Mouse (Mus musculus) MEL (cell line): ENCODE measurements around the gene Rp9. TPM values are rescaled to one million over a fixed set of nuclear protein-coding genes. Genes with fewer than 3 reads are reported as not detected.
"Not testable (repeated sequence)": the region's sequence is repeated elsewhere in the genome, so short reads cannot be mapped to it uniquely, and the experiment has no call there.

Experiments
- DNase-seq: peaks from one replicate; pipeline ENCODE4 v3.0.0; 2011; ENCODE audit warnings: low read depth, low spot score
- H3K27ac ChIP-seq: 2 replicates; pipeline ENCODE4 v1.5.1; 2012; ENCODE audit warnings: low read depth, mild to moderate bottlenecking, control low read depth, low read length, moderate library complexity; ENCODE audit not compliant: control insufficient read depth
- H3K27me3 ChIP-seq, 2 experiments: fragments of 150-350 bp in 1 of 2; sonication (generic) in 1 of 2; 2 replicates each; pipeline ENCODE4 v1.6.1; 2012; ENCODE audit warnings: low read length in 2 of 2, mild to moderate bottlenecking in 2 of 2, improper control_type of control experiment in 1 of 2, moderate library complexity in 1 of 2; ENCODE audit not compliant: insufficient read depth in 2 of 2, control insufficient read depth in 1 of 2
- H3K36me3 ChIP-seq, 2 experiments: 2 replicates each; pipeline ENCODE4 v1.6.1; 2012 to 2014; ENCODE audit warnings: low read length in 2 of 2, improper control_type of control experiment in 1 of 2, inconsistent platforms in 1 of 2, mild to moderate bottlenecking in 1 of 2; ENCODE audit not compliant: insufficient read depth in 2 of 2, control insufficient read depth in 1 of 2
- H3K4me1 ChIP-seq, 2 experiments: fragments of 150-350 bp in 1 of 2; sonication (generic) in 1 of 2; 2 replicates each; pipeline ENCODE4 v1.6.1; 2012; ENCODE audit warnings: low read length in 2 of 2, improper control_type of control experiment in 1 of 2, mild to moderate bottlenecking in 1 of 2; ENCODE audit not compliant: insufficient read depth in 2 of 2, control insufficient read depth in 1 of 2
- H3K4me3 ChIP-seq, 2 experiments: fragments of 150-350 bp in 1 of 2; sonication (generic) in 1 of 2; 2 replicates each; pipeline ENCODE4 v1.5.1; 2012; ENCODE audit warnings: low read depth in 2 of 2, low read length in 2 of 2, mild to moderate bottlenecking in 2 of 2, moderate library complexity in 2 of 2, control low read depth in 1 of 2, improper control_type of control experiment in 1 of 2; ENCODE audit not compliant: control insufficient read depth in 1 of 2, insufficient read depth in 1 of 2
- H3K79me2 ChIP-seq: 2 replicates; pipeline ENCODE4 v1.6.1; 2012; ENCODE audit warnings: mild to moderate bottlenecking, low read length, moderate library complexity; ENCODE audit not compliant: control insufficient read depth, poor library complexity, insufficient read depth
- H3K9ac ChIP-seq: 2 replicates; pipeline ENCODE4 v1.6.1; 2012; ENCODE audit warnings: low read depth, mild to moderate bottlenecking, control low read depth, low read length, moderate library complexity; ENCODE audit not compliant: control insufficient read depth, poor library complexity, severe bottlenecking
- H3K9me3 ChIP-seq: fragments of 150-350 bp; sonication (generic); replicated peaks from 2 replicates; pipeline ENCODE4 v1.6.1; 2012; ENCODE audit warnings: mild to moderate bottlenecking, low read length, improper control_type of control experiment, moderate library complexity; ENCODE audit not compliant: insufficient read depth
- CHD2 ChIP-seq: IDR thresholded peaks from 2 replicates; pipeline ENCODE4 v1.6.1; 2011; ENCODE audit warnings: low read length, improper control_type of control experiment
- CTCF ChIP-seq, 3 experiments: IDR thresholded peaks in 2 of 3; conservative IDR thresholded peaks in 1 of 3; 2 replicates each; pipeline ENCODE4 v1.5.1; 2011 to 2012; ENCODE audit warnings: low read length in 3 of 3, low read depth in 2 of 3, mild to moderate bottlenecking in 2 of 3, improper control_type of control experiment in 1 of 3, inconsistent platforms in 1 of 3, mixed read lengths in 1 of 3, moderate library complexity in 1 of 3; ENCODE audit not compliant: control insufficient read depth in 1 of 3, insufficient read depth in 1 of 3, poor library complexity in 1 of 3, severe bottlenecking in 1 of 3
- EP300 ChIP-seq, 2 experiments: IDR thresholded peaks; 2 replicates each; pipeline ENCODE4 v1.6.1; 2011; ENCODE audit warnings: improper control_type of control experiment in 2 of 2, low read length in 2 of 2, low read depth in 1 of 2, mild to moderate bottlenecking in 1 of 2
- JUND ChIP-seq: IDR thresholded peaks from 2 replicates; pipeline ENCODE4 v1.6.1; 2011; ENCODE audit warnings: low read depth, mild to moderate bottlenecking, improper control_type of control experiment, low read length
- MAFK ChIP-seq: IDR thresholded peaks from 2 replicates; pipeline ENCODE4 v1.6.1; 2011; ENCODE audit warnings: low read depth, mild to moderate bottlenecking, low read length, improper control_type of control experiment, borderline replicate concordance
- MAX ChIP-seq: IDR thresholded peaks from 2 replicates; pipeline ENCODE4 v1.6.1; 2011; ENCODE audit warnings: low read length, improper control_type of control experiment
- MAZ ChIP-seq: IDR thresholded peaks from 2 replicates; pipeline ENCODE4 v1.6.1; 2012; ENCODE audit warnings: low read depth, mild to moderate bottlenecking, inconsistent platforms, low read length, improper control_type of control experiment
- MYC ChIP-seq: IDR thresholded peaks from 2 replicates; pipeline ENCODE4 v1.6.1; 2011; ENCODE audit warnings: low read depth, mild to moderate bottlenecking, low read length, improper control_type of control experiment, moderate library complexity
- POLR2A ChIP-seq, 2 experiments: IDR thresholded peaks; 2 replicates each; pipeline ENCODE4 v1.6.1; 2011 to 2012; ENCODE audit warnings: low read length in 2 of 2, mild to moderate bottlenecking in 2 of 2, control low read depth in 1 of 2, improper control_type of control experiment in 1 of 2, low read depth in 1 of 2, moderate library complexity in 1 of 2; ENCODE audit not compliant: control insufficient read depth in 1 of 2, insufficient read depth in 1 of 2, poor library complexity in 1 of 2
- RAD21 ChIP-seq: IDR thresholded peaks from 2 replicates; pipeline ENCODE4 v1.6.1; 2011; ENCODE audit warnings: mild to moderate bottlenecking, low read depth, low read length, improper control_type of control experiment
- SIN3A ChIP-seq: IDR thresholded peaks from 2 replicates; pipeline ENCODE4 v1.6.1; 2012; ENCODE audit warnings: low read length, improper control_type of control experiment, inconsistent platforms
- SMC3 ChIP-seq: IDR thresholded peaks from 2 replicates; pipeline ENCODE4 v1.6.1; 2011; ENCODE audit warnings: low read depth, low read length, improper control_type of control experiment
- USF1 ChIP-seq: IDR thresholded peaks from 2 replicates; pipeline ENCODE4 v1.6.1; 2014; ENCODE audit warnings: low read depth, mild to moderate bottlenecking, inconsistent platforms, low read length, improper control_type of control experiment, moderate library complexity
- ZNF384 ChIP-seq: IDR thresholded peaks from 2 replicates; pipeline ENCODE4 v1.6.1; 2012; ENCODE audit warnings: low read depth, mild to moderate bottlenecking, inconsistent platforms, low read length, improper control_type of control experiment
- polyA plus RNA-seq, 2 experiments: library from polyadenylated mRNA; stranded (reverse) in 1 of 2; unstranded in 1 of 2; fragments of >175 nt in 1 of 2; fragments of >200 nt in 1 of 2; gene quantifications; 2 replicates each; pipeline versions ENCODE4 v1.2.1 to v1.2.4; 2012; ENCODE audit warnings: low replicate concordance in 2 of 2, low read depth in 1 of 2; ENCODE audit not compliant: insufficient read length in 2 of 2, insufficient read depth in 1 of 2, missing spikeins in 1 of 2
- total RNA-seq: library from RNA; depleted of rRNA; stranded (reverse); fragments of 300-350 nt; gene quantifications from 2 replicates; pipeline ENCODE4 v1.2.3, GENCODE M21; 2012

Gene Rp9
- total and polyA plus RNA-seq, 3 experiments, result 225 to 417 (median 405) TPM

DNA sequence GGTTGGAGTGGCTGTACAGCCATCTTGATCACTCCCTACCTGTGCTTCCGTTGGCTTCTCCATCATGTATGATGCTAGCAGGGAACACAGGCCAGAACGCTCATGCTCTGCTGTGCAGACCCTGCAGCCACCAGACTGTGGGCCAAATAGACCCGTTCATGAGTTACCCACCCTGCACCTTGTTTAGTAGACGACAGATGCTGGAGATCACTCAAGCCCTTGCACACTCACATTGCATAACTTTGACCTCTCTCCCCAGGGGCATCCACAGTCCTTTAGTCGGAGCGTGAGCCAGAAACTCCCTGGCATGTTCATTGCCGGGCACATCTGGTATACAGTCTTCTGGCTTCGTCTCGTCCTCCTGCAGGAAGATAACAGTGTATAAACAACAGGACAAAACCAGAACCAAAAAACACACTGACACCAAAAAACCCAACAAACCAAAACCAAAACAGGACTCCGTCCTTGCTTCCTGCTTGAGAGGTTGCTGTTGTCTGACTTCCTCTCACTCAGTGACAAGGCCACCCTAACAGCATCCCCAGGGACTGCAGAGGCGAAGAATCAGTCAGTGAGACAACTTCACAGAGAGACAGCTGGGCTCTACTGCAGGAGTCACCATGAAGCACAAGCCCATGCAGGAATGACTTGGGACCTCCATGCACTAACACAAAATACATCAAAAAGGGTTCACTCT is 12.3 kb downstream of the Rp9 start:
- no peak overlapping the region for H3K27ac ChIP-seq
- no peak overlapping the region for H3K4me3 ChIP-seq
- TF ChIP-seq MAX (no peak), MAZ (no peak), SIN3A (0 out of 2 replicates have a peak, but pooled peaks have one; percentile 26)
- H3K36me3 ChIP-seq, result peaks cover 24 to 74% of the 10 kb centered on the region in 2 experiments
- H3K27me3 ChIP-seq, result no peaks in the 10 kb centered on the region
- peaks cover 21 to 25% of the 10 kb centered on the region in 2 experiments for H3K4me1 ChIP-seq
- H3K9me3 ChIP-seq, result no peaks in the 10 kb centered on the region
- no peak for DNase-seq
- H3K9ac ChIP-seq, result no peak overlapping the region
- H3K79me2 ChIP-seq, result no peaks in the 10 kb centered on the region

DNA sequence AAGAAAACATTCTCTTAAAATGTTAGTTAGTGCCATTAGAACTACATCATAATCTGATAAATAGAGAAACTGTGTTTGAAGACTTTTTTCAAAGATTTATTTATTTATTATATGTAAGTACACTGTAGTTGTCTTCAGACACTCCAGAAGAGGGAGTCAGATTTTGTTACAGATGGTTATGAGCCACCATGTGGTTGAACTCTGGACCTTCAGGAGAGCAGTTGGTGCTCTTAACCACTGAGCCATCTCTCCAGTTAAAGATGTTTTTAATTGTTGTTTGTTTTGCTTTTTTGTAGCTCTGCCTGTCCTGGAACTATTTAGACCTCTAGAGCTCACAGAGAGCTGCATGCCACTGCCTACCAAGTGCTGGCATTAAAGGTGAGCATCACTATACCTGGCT is 14.5 kb downstream of the Rp9 start:
- peak overlapping the region; percentile 74; the same call in 1 of the 2 replicates for H3K27ac ChIP-seq
- H3K4me1 ChIP-seq, result peaks cover 21 to 25% of the 10 kb centered on the region in 2 experiments
- H3K27me3 ChIP-seq, result no peaks in the 10 kb centered on the region
- no peaks in the 10 kb centered on the region for H3K9me3 ChIP-seq
- H3K4me3 ChIP-seq, result no peak overlapping the region
- no peak for TF ChIP-seq MYC
- TF ChIP-seq EP300 (IDR thresholded peaks at IDR 0.05; ENCODE audit: low read depth in 1 of 2, low read length in 2 of 2), result no peak
- TF ChIP-seq SMC3, result peak; percentile 27
- TF ChIP-seq MAX, result no peak; the same call in 1 of the 2 replicates
- peak in 2 of 3 experiments; percentile 4 to 58; a peak in 2 of 6 replicates for TF ChIP-seq CTCF (IDR thresholded peaks at IDR 0.05 in 2 of 3, conservative IDR thresholded peaks at IDR 0.05 in 1 of 3; ENCODE audit: control insufficient read depth in 1 of 3, insufficient read depth in 1 of 3, low read depth in 2 of 3, low read length in 3 of 3, poor library complexity in 1 of 3, severe bottlenecking in 1 of 3)
- no peak for TF ChIP-seq POLR2A (IDR thresholded peaks at IDR 0.05; ENCODE audit: control insufficient read depth in 1 of 2, insufficient read depth in 1 of 2, low read depth in 1 of 2, low read length in 2 of 2, poor library complexity in 1 of 2)
- no peak for TF ChIP-seq ZNF384
- peak; percentile 25 for TF ChIP-seq RAD21
- TF ChIP-seq MAFK, result no peak
- H3K79me2 ChIP-seq, result no peaks in the 10 kb centered on the region
- H3K9ac ChIP-seq, result no peak overlapping the region
- DNase-seq, result peak; percentile 57
- H3K36me3 ChIP-seq, result peaks cover 26 to 82% of the 10 kb centered on the region in 2 experiments

DNA sequence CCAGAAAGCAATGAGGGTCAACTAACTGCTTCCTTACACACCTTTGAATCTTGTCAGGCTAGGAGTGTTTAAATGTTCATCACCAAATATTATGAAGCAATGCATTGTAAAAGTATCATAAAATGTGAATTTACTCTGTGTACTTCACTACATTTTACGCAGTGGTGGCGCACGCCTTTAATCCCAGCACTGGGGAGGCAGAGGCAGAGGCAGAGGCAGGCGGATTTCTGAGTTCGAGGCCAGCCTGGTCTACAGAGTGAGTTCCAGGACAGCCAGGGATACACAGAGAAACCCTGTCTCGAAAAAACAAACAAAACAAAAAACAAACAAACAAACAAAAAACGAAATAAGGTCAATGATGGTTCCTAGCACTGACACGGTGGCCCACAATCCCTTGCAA is 15.6 kb downstream of the Rp9 start, which contains the start of gene Gm17545:
Gm17545 (plus strand) TSS at position 301 of the 400 bp plus-strand sequence.
- H3K27me3 ChIP-seq, H3K79me2 ChIP-seq, DNase-seq, H3K9me3 ChIP-seq, H3K4me3 ChIP-seq: not testable (repeated sequence)
- H3K36me3 ChIP-seq, result peaks cover 26 to 82% of the 10 kb centered on the region in 2 experiments
- H3K9ac ChIP-seq, result peak within 1 kb of the TSS; percentile 11; the same call in 1 of the 2 replicates
- TF ChIP-seq JUND (peak; percentile 15; the same call in 1 of the 2 replicates), CHD2 (peak; percentile 6; the same call in 1 of the 2 replicates), USF1 (0 out of 2 replicates have a peak, but pooled peaks have one; percentile 4)
- peaks cover 21 to 25% of the 10 kb centered on the region in 2 experiments for H3K4me1 ChIP-seq
- peak within 1 kb of the TSS; percentile 74 for H3K27ac ChIP-seq
